24 mouse cellular contexts compared by ENCODE assay signal in genomic region chr17:35237504-35237903, GRCm38 (mm10). TPM values are rescaled to one million over a fixed set of nuclear protein-coding genes. Genes with fewer than 3 reads are reported as not detected.
A peak's percentile ranks its signal among the peaks of the same experiment; 100 is the strongest.
DNase-seq lines count a peak whose midpoint lies in the region; ATAC-seq and TF ChIP-seq lines count a peak whose summit lies in the region.
"Had no signal": no experiment of that assay in that cellular context is flagged by ENCODE, and none has a peak within 500 bp of the region (broad histone marks: within the 10 kb centered on the region; RNA-seq: fewer than 3 reads in every experiment).

No protein-coding gene starts in this region.

- peaks cover 7% of the 10 kb centered on the region; the same call in 1 of the 2 replicates for H3K36me3 ChIP-seq in hindbrain, embryonic 13.5 days
- peaks cover 15% of the 10 kb centered on the region for H3K36me3 ChIP-seq in hindbrain, embryonic 10.5 days
- H3K36me3 ChIP-seq in hindbrain, embryonic 15.5 days = no peaks in the 10 kb centered on the region
- H3K36me3 ChIP-seq in midbrain, postnatal 0 days (ENCODE audit: insufficient read depth, low read length) = 0 out of 2 replicates have a peak, but pooled peaks cover 14% of the 10 kb centered on the region

- 85% methylated on average over 12 of the region's 12 CpGs for WGBS in hindbrain, embryonic 13.5 days
- 86% methylated on average over 12 of the region's 12 CpGs for WGBS in hindbrain, embryonic 10.5 days
- 89% methylated on average over 12 of the region's 12 CpGs for WGBS in hindbrain, embryonic 15.5 days
- 88% methylated on average over 12 of the region's 12 CpGs for WGBS in midbrain, postnatal 0 days

- ATAC-seq in cerebellum, adult (ENCODE audit: insufficient number of reproducible peaks, low FRiP score, low TSS enrichment) = no peak
- ATAC-seq in hindbrain, embryonic 13.5 days (ENCODE audit: low FRiP score) = no peak
- no peak for ATAC-seq in hindbrain, embryonic 15.5 days (ENCODE audit: low FRiP score, low read depth)
- no peak for ATAC-seq in midbrain, postnatal 0 days (ENCODE audit: low FRiP score)
- ATAC-seq: intestine, embryonic 16.5 days had no signal

- peak overlapping the region; percentile 93 for H3K4me2 ChIP-seq in hindbrain, embryonic 13.5 days
- peak overlapping the region; percentile 96 for H3K4me2 ChIP-seq in hindbrain, embryonic 15.5 days
- peak overlapping the region; percentile 89 for H3K4me2 ChIP-seq in midbrain, postnatal 0 days (ENCODE audit: low read depth, low read length, poor library complexity, severe bottlenecking)
- H3K4me2 ChIP-seq: kidney, embryonic 15.5 days; liver, embryonic 11.5 days; lung, embryonic 15.5 days had no signal

- H3K27ac ChIP-seq in hindbrain, embryonic 13.5 days = no peak overlapping the region
- no peak overlapping the region for H3K27ac ChIP-seq in hindbrain, embryonic 10.5 days
- H3K27ac ChIP-seq in hindbrain, embryonic 15.5 days (replicated peaks) = no peak overlapping the region
- no peak overlapping the region for H3K27ac ChIP-seq in midbrain, postnatal 0 days (ENCODE audit: low read depth, low read length)
- H3K27ac ChIP-seq: kidney, embryonic 15.5 days; limb, embryonic 10.5 days; lung, embryonic 15.5 days; macrophage had no signal

- no peak for TF ChIP-seq CTCF in midbrain, postnatal 0 days (IDR thresholded peaks at IDR 0.05)

- H3K9me3 ChIP-seq in hindbrain, embryonic 13.5 days = no peaks in the 10 kb centered on the region
- H3K9me3 ChIP-seq in hindbrain, embryonic 10.5 days = no peaks in the 10 kb centered on the region
- H3K9me3 ChIP-seq in hindbrain, embryonic 15.5 days = no peaks in the 10 kb centered on the region
- no peaks in the 10 kb centered on the region for H3K9me3 ChIP-seq in midbrain, postnatal 0 days (ENCODE audit: low read length)
- H3K9me3 ChIP-seq: heart, embryonic 10.5 days; kidney, embryonic 15.5 days; limb, embryonic 10.5 days; lung, embryonic 15.5 days had no signal

- H3K27me3 ChIP-seq in hindbrain, embryonic 13.5 days = no peaks in the 10 kb centered on the region
- no peaks in the 10 kb centered on the region for H3K27me3 ChIP-seq in hindbrain, embryonic 10.5 days (ENCODE audit: insufficient read depth, poor library complexity, severe bottlenecking)
- H3K27me3 ChIP-seq in hindbrain, embryonic 15.5 days = no peaks in the 10 kb centered on the region
- H3K27me3 ChIP-seq in midbrain, postnatal 0 days (ENCODE audit: insufficient read depth, low read length) = no peaks in the 10 kb centered on the region
- H3K27me3 ChIP-seq: kidney, embryonic 15.5 days; lung, embryonic 15.5 days had no signal

- peak overlapping the region; percentile 58; the same call in 1 of the 2 replicates for H3K4me3 ChIP-seq in hindbrain, embryonic 13.5 days
- H3K4me3 ChIP-seq in hindbrain, embryonic 10.5 days = no peak overlapping the region
- H3K4me3 ChIP-seq in hindbrain, embryonic 15.5 days = peak overlapping the region; percentile 55
- peak overlapping the region; percentile 42 for H3K4me3 ChIP-seq in midbrain, postnatal 0 days (ENCODE audit: low read depth, low read length)
- H3K4me3 ChIP-seq: lung, embryonic 15.5 days had no signal

- H3K4me1 ChIP-seq in hindbrain, embryonic 13.5 days (replicated peaks) = peaks cover 51% of the 10 kb centered on the region
- peaks cover 44% of the 10 kb centered on the region for H3K4me1 ChIP-seq in hindbrain, embryonic 10.5 days (replicated peaks)
- peaks cover 46% of the 10 kb centered on the region for H3K4me1 ChIP-seq in hindbrain, embryonic 15.5 days (replicated peaks)
- peaks cover 5% of the 10 kb centered on the region; the same call in 1 of the 2 replicates for H3K4me1 ChIP-seq in midbrain, postnatal 0 days (ENCODE audit: insufficient read depth, low read length)

- peak; percentile 61 for DNase-seq in cerebellum, adult 9-10 months
- no peak for DNase-seq in hindbrain, embryonic 10.5 days (ENCODE audit: low spot score)
- no peak for DNase-seq in midbrain, postnatal 0 days (ENCODE audit: low spot score)
- no peak for DNase-seq in right cerebral cortex, adult 2 months (ENCODE audit: low spot score in 2 of 2)
- no peak for DNase-seq in layer of hippocampus, adult 8-10 months (ENCODE audit: low spot score in 2 of 2)
- DNase-seq: adrenal gland, adult 8-10 months; embryo, embryonic 11 days; gastrocnemius, postnatal 10 days; heart, postnatal 14 days; spleen, adult 18-20 months; thymus, adult 2 months had no signal

- H3K9ac ChIP-seq in hindbrain, embryonic 13.5 days = peak overlapping the region; percentile 91
- peak overlapping the region; percentile 66; the same call in 1 of the 2 replicates for H3K9ac ChIP-seq in hindbrain, embryonic 15.5 days
- peak overlapping the region; percentile 66; the same call in 1 of the 2 replicates for H3K9ac ChIP-seq in midbrain, postnatal 0 days (replicated peaks; ENCODE audit: low read length, poor library complexity, severe bottlenecking)
- H3K9ac ChIP-seq: kidney, embryonic 15.5 days; lung, embryonic 15.5 days had no signal

RNA-seq across cellular contexts. Expression of gene Nfkbil1, which starts 1.9 kb away (rescaled TPM):
- 8.4 and 10.8 TPM in 2 replicates for polyA plus RNA-seq in hindbrain, embryonic 13.5 days (2015; fragmentation: Nextera tagmentation; extraction: Ambion mirVana)
- polyA plus RNA-seq in hindbrain, embryonic 10.5 days (2016; fragmentation: Nextera tagmentation; extraction: Ambion mirVana) = 10.2 and 11.6 TPM in 2 replicates
- polyA plus RNA-seq in hindbrain, embryonic 15.5 days (2015; fragmentation: Nextera tagmentation; extraction: Ambion mirVana) = 10.8 and 12.0 TPM in 2 replicates
- total RNA-seq in midbrain, postnatal 0 days (2014; rRNA removed) = 17.0 and 18.5 TPM in 2 replicates
- polyA plus RNA-seq in midbrain, postnatal 0 days (2015; fragmentation: Nextera tagmentation; extraction: Ambion mirVana) = 11.2 and 12.3 TPM in 2 replicates
- total RNA-seq in layer of hippocampus, adult 8-10 months (2022) = 10 to 100 TPM; 12.9 to 16.4 (median 14.9) TPM

RNA-seq across cellular contexts. Expression of gene Ddx39b, which starts 4.0 kb away (rescaled TPM):
- polyA plus RNA-seq in hindbrain, embryonic 13.5 days (2015; fragmentation: Nextera tagmentation; extraction: Ambion mirVana) = 391 and 410 TPM in 2 replicates
- polyA plus RNA-seq in hindbrain, embryonic 10.5 days (2016; fragmentation: Nextera tagmentation; extraction: Ambion mirVana) = 661 and 692 TPM in 2 replicates
- 361 and 365 TPM in 2 replicates for polyA plus RNA-seq in hindbrain, embryonic 15.5 days (2015; fragmentation: Nextera tagmentation; extraction: Ambion mirVana)
- total RNA-seq in midbrain, postnatal 0 days (2014; rRNA removed) = 261 and 288 TPM in 2 replicates
- polyA plus RNA-seq in midbrain, postnatal 0 days (2015; fragmentation: Nextera tagmentation; extraction: Ambion mirVana) = 320 and 329 TPM in 2 replicates
- 100 to 1,000 TPM; 216 to 231 (median 222) TPM for total RNA-seq in layer of hippocampus, adult 8-10 months (2022)

RNA-seq across cellular contexts. Expression of gene Atp6v1g2, which starts 4.0 kb away (rescaled TPM):
- polyA plus RNA-seq in hindbrain, embryonic 13.5 days (2015; fragmentation: Nextera tagmentation; extraction: Ambion mirVana) = 52.4 and 54.2 TPM in 2 replicates
- 7.6 and 12.9 TPM in 2 replicates for polyA plus RNA-seq in hindbrain, embryonic 10.5 days (2016; fragmentation: Nextera tagmentation; extraction: Ambion mirVana)
- 99.1 and 110 TPM in 2 replicates for polyA plus RNA-seq in hindbrain, embryonic 15.5 days (2015; fragmentation: Nextera tagmentation; extraction: Ambion mirVana)
- total RNA-seq in midbrain, postnatal 0 days (2014; rRNA removed) = 109 and 117 TPM in 2 replicates
- 210 and 232 TPM in 2 replicates for polyA plus RNA-seq in midbrain, postnatal 0 days (2015; fragmentation: Nextera tagmentation; extraction: Ambion mirVana)
- total RNA-seq in layer of hippocampus, adult 8-10 months (2022) = 100 to 1,000 TPM; 592 to 630 (median 612) TPM

RNA-seq across cellular contexts. Expression of gene Gm16181, which starts 16.9 kb away (rescaled TPM):
- polyA plus RNA-seq in hindbrain, embryonic 13.5 days (2015; fragmentation: Nextera tagmentation; extraction: Ambion mirVana) = 0.57 and 0.83 TPM in 2 replicates
- polyA plus RNA-seq in hindbrain, embryonic 10.5 days (2016; fragmentation: Nextera tagmentation; extraction: Ambion mirVana) = 0.42 and 0.46 TPM in 2 replicates
- 0.43 and 0.55 TPM in 2 replicates for polyA plus RNA-seq in hindbrain, embryonic 15.5 days (2015; fragmentation: Nextera tagmentation; extraction: Ambion mirVana)
- not detected in 2 replicates for total RNA-seq in midbrain, postnatal 0 days (2014; rRNA removed)
- polyA plus RNA-seq in midbrain, postnatal 0 days (2015; fragmentation: Nextera tagmentation; extraction: Ambion mirVana) = 0.33 TPM in 1 of 2 replicates, not detected in the other
- not detected for total RNA-seq in layer of hippocampus, adult 8-10 months (2022)
- total RNA-seq: adrenal gland, adult 8-10 months; gastrocnemius, postnatal 10 days had no signal
- polyA plus RNA-seq: brain, embryonic 14.5 days; large intestine, adult 2 months; liver, embryonic 11.5 days; macrophage; stomach, embryonic 14.5 days; thymus, adult 2 months had no signal

RNA-seq across cellular contexts. Expression of gene H2-D1, which starts 25.0 kb away (rescaled TPM):
- polyA plus RNA-seq in hindbrain, embryonic 13.5 days (2015; fragmentation: Nextera tagmentation; extraction: Ambion mirVana) = 73.4 and 73.6 TPM in 2 replicates
- 54.3 and 60.1 TPM in 2 replicates for polyA plus RNA-seq in hindbrain, embryonic 10.5 days (2016; fragmentation: Nextera tagmentation; extraction: Ambion mirVana)
- 118 and 128 TPM in 2 replicates for polyA plus RNA-seq in hindbrain, embryonic 15.5 days (2015; fragmentation: Nextera tagmentation; extraction: Ambion mirVana)
- 75.4 and 78.0 TPM in 2 replicates for total RNA-seq in midbrain, postnatal 0 days (2014; rRNA removed)
- 130 and 148 TPM in 2 replicates for polyA plus RNA-seq in midbrain, postnatal 0 days (2015; fragmentation: Nextera tagmentation; extraction: Ambion mirVana)
- total RNA-seq in layer of hippocampus, adult 8-10 months (2022) = 100 to 1,000 TPM in 2 of 4 experiments, 10 to 100 TPM in 2; 23.2 to 135 (median 64.4) TPM
